Mouse (Mus musculus): ENCODE measurements at regions not wholly inside any gene's neighbourhood (a gene's known extent, or its start where the extent isn't known, plus 50 kb on each side); places are given as distances from the start of the nearest gene placed in this dataset.

DNA sequence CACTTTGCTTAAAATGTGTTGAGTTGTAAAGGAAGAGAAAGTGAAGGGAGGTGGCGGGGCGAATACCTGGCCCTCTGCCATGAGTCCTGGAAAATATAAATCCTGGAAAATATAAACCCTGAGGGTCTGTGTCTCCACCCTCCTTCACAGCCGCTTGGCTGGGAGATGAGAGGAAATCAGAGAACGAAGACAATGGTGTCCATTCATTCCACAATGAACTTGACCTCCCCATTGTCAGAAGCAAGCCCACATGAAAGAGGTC lies 61.9 kb upstream of the Cdh4 start:
- no peak for DNase-seq

DNA sequence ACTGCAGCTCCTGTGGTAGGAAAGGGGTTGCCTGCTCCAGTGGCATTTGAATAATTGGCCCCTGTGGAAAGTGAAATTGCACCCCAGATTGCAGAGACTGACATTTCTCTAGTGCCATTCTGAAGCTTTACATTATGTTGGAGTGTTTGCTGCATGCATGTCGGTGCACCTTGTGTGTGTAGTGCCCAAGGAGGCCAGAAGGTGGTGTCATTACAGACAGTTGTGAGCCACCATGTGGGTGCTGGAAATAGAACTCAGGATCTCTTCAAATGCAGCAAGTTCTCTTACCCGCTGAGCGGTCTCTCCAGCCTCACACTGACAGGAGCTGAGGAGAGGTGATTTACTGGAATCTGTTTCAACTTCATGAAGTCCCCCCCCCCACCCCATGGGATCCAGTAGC lies 60.3 kb upstream of the Cdh4 start:
- no peak for DNase-seq

GRCm38 (mm10) chr2:179382594-179382993 lies 59.6 kb upstream of the Cdh4 start:
- DNase-seq, result no peak

DNA sequence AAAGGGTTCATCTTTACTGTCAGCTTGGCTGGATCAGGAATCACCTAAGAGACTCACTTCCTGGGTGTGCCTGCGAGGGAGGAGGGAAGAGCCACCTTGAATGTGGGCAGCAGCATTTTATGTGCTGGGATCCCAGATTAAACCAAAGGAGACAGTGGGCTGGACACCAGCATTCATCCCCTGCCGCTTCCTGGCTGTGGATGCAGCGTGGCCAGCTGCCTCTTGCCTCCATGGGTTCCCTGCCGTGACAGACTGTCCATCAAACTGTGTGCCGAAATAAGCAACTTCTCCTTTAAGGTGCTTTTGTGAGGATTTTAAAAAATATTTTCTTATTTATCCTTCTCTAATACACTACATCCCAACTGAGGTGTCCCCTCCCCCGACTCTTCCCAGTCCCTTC lies 55.4 kb upstream of the Cdh4 start:
- DNase-seq, result no peak

DNA sequence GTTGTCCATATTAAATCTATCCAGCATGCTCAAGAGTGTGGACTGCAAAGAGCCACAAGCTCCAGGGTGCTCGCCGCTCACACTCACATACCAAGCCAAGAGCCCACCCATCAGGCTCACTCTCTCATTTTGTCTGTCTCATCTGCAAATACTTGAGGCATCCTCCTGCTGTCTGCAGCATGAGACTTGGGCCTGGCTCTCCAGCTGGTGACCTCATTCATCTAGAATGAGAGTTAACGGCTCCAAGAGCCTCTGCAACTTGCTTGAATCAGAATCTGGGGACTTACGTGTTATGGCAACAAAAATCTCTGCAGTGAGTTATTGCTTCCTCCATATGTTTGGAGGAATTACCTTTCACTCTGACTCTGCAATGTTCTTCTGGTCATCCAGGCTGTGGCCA lies 51.7 kb upstream of the Cdh4 start:
- DNase-seq, result no peak

DNA sequence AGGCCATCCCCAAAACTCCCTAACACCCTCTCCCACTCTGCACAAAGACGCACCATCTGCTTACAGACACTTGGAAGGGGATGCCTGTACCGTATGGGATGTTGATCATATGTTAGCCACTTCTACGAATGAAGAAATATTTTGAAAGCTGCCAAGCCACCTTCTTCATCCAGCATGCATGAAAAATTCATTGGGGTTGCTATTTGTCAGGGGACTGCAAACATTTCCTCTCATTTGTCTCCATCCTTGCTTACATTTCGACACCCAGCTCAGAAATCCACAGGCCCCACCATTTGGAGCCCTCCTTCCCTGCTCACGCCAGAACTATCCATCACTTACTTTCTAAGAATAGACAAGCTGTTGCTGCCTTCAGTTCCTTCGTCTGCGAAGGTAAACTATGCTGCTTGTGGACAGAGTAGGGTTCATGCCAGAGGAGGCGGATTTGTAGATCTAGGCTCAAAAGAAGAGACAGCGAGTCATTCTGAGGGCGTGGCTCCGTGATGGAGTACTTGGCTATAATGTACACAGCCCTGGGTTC lies 51.2 kb upstream of the Cdh4 start:
- DNase-seq, result no peak
